Mouse (Mus musculus): ENCODE measurements around the gene Maml2. TPM values are rescaled to one million over a fixed set of nuclear protein-coding genes. Genes with fewer than 3 reads are reported as not detected.

Maml2 gene
- polyA plus RNA-seq, 1 experiment: 12.3 TPM

GRCm38 (mm10) chr9:13457774-13458173, 160.0 kb downstream of the Maml2 start:
- Histone ChIP-seq H3K27ac (ENCODE audit: insufficient read depth, low read length) (no peak overlapping the region), H3K4me3 (replicated peaks; ENCODE audit: insufficient read depth, low read depth, low read length) (no peak overlapping the region), H3K27me3 (ENCODE audit: control insufficient read depth, insufficient read depth, low read length) (no peaks in the 10 kb centered on the region), H3K4me1 (ENCODE audit: control insufficient read depth, insufficient read depth, low read length) (peaks cover 3% of the 10 kb centered on the region; the same call in 1 of the 2 replicates)
- TF ChIP-seq CTCF (IDR thresholded peaks at IDR 0.05; ENCODE audit: borderline replicate concordance, insufficient read depth, low read depth, low read length): no peak
- TF ChIP-seq POLR2A (IDR thresholded peaks at IDR 0.05; ENCODE audit: borderline replicate concordance, insufficient read depth, low read length): no peak
- DNase-seq: no peak
- 58% methylated on average over 6 of the region's 6 CpGs for WGBS

- Histone ChIP-seq H3K27ac (ENCODE audit: insufficient read depth, low read length) (no peak overlapping the region), H3K4me1 (ENCODE audit: control insufficient read depth, insufficient read depth, low read length) (peaks cover 3% of the 10 kb centered on the region; the same call in 1 of the 2 replicates), H3K27me3 (ENCODE audit: control insufficient read depth, insufficient read depth, low read length) (no peaks in the 10 kb centered on the region), H3K4me3 (replicated peaks; ENCODE audit: insufficient read depth, low read depth, low read length) (no peak overlapping the region)
- TF ChIP-seq POLR2A (IDR thresholded peaks at IDR 0.05; ENCODE audit: borderline replicate concordance, insufficient read depth, low read length) (no peak), CTCF (IDR thresholded peaks at IDR 0.05; ENCODE audit: borderline replicate concordance, insufficient read depth, low read depth, low read length) (no peak)
- 82% methylated on average over 1 of the region's 1 CpGs for WGBS
- peak in 1 of 2 experiments; percentile 9 for DNase-seq
Observed at GRCm38 (mm10) chr9:13459371-13459770, 161.6 kb downstream of the Maml2 start.

GRCm38 (mm10) chr9:13460012-13460411, 162.3 kb downstream of the Maml2 start:
- WGBS: 91% methylated on average over 3 of the region's 3 CpGs

GRCm38 (mm10) chr9:13460926-13461325, 163.2 kb downstream of the Maml2 start:
- 96% methylated on average over 1 of the region's 1 CpGs for WGBS
- TF ChIP-seq POLR2A (IDR thresholded peaks at IDR 0.05; ENCODE audit: borderline replicate concordance, insufficient read depth, low read length) (no peak), CTCF (IDR thresholded peaks at IDR 0.05; ENCODE audit: borderline replicate concordance, insufficient read depth, low read depth, low read length) (no peak)
- DNase-seq: no peak
- no peak overlapping the region for H3K4me3 ChIP-seq (replicated peaks; ENCODE audit: insufficient read depth, low read depth, low read length)
- H3K4me1 ChIP-seq (ENCODE audit: control insufficient read depth, insufficient read depth, low read length): peaks cover 8% of the 10 kb centered on the region; the same call in 1 of the 2 replicates
- H3K27me3 ChIP-seq (ENCODE audit: control insufficient read depth, insufficient read depth, low read length): no peaks in the 10 kb centered on the region
- no peak overlapping the region for H3K27ac ChIP-seq (ENCODE audit: insufficient read depth, low read length)

More at GRCm38 (mm10) chr9:13460012-13460411, 162.3 kb downstream of the Maml2 start:
- Histone ChIP-seq H3K4me3 (replicated peaks; ENCODE audit: insufficient read depth, low read depth, low read length) (no peak overlapping the region), H3K27ac (ENCODE audit: insufficient read depth, low read length) (no peak overlapping the region), H3K27me3 (ENCODE audit: control insufficient read depth, insufficient read depth, low read length) (no peaks in the 10 kb centered on the region), H3K4me1 (ENCODE audit: control insufficient read depth, insufficient read depth, low read length) (0 out of 2 replicates have a peak, but pooled peaks cover 3% of the 10 kb centered on the region)
- no peak for DNase-seq
- TF ChIP-seq CTCF (IDR thresholded peaks at IDR 0.05; ENCODE audit: borderline replicate concordance, insufficient read depth, low read depth, low read length) (no peak), POLR2A (IDR thresholded peaks at IDR 0.05; ENCODE audit: borderline replicate concordance, insufficient read depth, low read length) (no peak)

GRCm38 (mm10) chr9:13465358-13466020, 167.7 kb downstream of the Maml2 start:
- H3K27ac ChIP-seq (ENCODE audit: insufficient read depth, low read length): no peak overlapping the region
- no peak for DNase-seq
- 58% methylated on average over 4 of the region's 4 CpGs for WGBS
- TF ChIP-seq CTCF (IDR thresholded peaks at IDR 0.05; ENCODE audit: borderline replicate concordance, insufficient read depth, low read depth, low read length) (no peak), POLR2A (IDR thresholded peaks at IDR 0.05; ENCODE audit: borderline replicate concordance, insufficient read depth, low read length) (no peak)
- no peaks in the 10 kb centered on the region for H3K27me3 ChIP-seq (ENCODE audit: control insufficient read depth, insufficient read depth, low read length)
- H3K4me1 ChIP-seq (ENCODE audit: control insufficient read depth, insufficient read depth, low read length): peaks cover 6% of the 10 kb centered on the region
- no peak overlapping the region for H3K4me3 ChIP-seq (replicated peaks; ENCODE audit: insufficient read depth, low read depth, low read length)

GRCm38 (mm10) chr9:13466351-13466750, 168.6 kb downstream of the Maml2 start:
- WGBS: 93% methylated on average over 4 of the region's 4 CpGs
- Histone ChIP-seq H3K4me1 (ENCODE audit: control insufficient read depth, insufficient read depth, low read length) (peaks cover 8% of the 10 kb centered on the region), H3K4me3 (replicated peaks; ENCODE audit: insufficient read depth, low read depth, low read length) (no peak overlapping the region), H3K27me3 (ENCODE audit: control insufficient read depth, insufficient read depth, low read length) (no peaks in the 10 kb centered on the region), H3K27ac (ENCODE audit: insufficient read depth, low read length) (no peak overlapping the region)
- no peak for TF ChIP-seq CTCF (IDR thresholded peaks at IDR 0.05; ENCODE audit: borderline replicate concordance, insufficient read depth, low read depth, low read length)
- TF ChIP-seq POLR2A (IDR thresholded peaks at IDR 0.05; ENCODE audit: borderline replicate concordance, insufficient read depth, low read length): no peak
- no peak for DNase-seq

GRCm38 (mm10) chr9:13466816-13467215, 169.1 kb downstream of the Maml2 start:
- H3K27ac ChIP-seq (ENCODE audit: insufficient read depth, low read length): no peak overlapping the region
- 91% methylated on average over 10 of the region's 10 CpGs for WGBS
- no peak for TF ChIP-seq CTCF (IDR thresholded peaks at IDR 0.05; ENCODE audit: borderline replicate concordance, insufficient read depth, low read depth, low read length)
- TF ChIP-seq POLR2A (IDR thresholded peaks at IDR 0.05; ENCODE audit: borderline replicate concordance, insufficient read depth, low read length): no peak
- H3K4me1 ChIP-seq (ENCODE audit: control insufficient read depth, insufficient read depth, low read length): peaks cover 8% of the 10 kb centered on the region
- H3K27me3 ChIP-seq (ENCODE audit: control insufficient read depth, insufficient read depth, low read length): no peaks in the 10 kb centered on the region
- no peak overlapping the region for H3K4me3 ChIP-seq (replicated peaks; ENCODE audit: insufficient read depth, low read depth, low read length)
- no peak for DNase-seq

- H3K4me1 ChIP-seq (ENCODE audit: control insufficient read depth, insufficient read depth, low read length): peaks cover 8% of the 10 kb centered on the region
- no peak for DNase-seq
- no peaks in the 10 kb centered on the region for H3K27me3 ChIP-seq (ENCODE audit: control insufficient read depth, insufficient read depth, low read length)
- no peak for TF ChIP-seq POLR2A (IDR thresholded peaks at IDR 0.05; ENCODE audit: borderline replicate concordance, insufficient read depth, low read length)
- TF ChIP-seq CTCF (IDR thresholded peaks at IDR 0.05; ENCODE audit: borderline replicate concordance, insufficient read depth, low read depth, low read length): no peak
- H3K4me3 ChIP-seq (replicated peaks; ENCODE audit: insufficient read depth, low read depth, low read length): no peak overlapping the region
- H3K27ac ChIP-seq (ENCODE audit: insufficient read depth, low read length): no peak overlapping the region
- 70% methylated on average over 7 of the region's 7 CpGs for WGBS
Observed at GRCm38 (mm10) chr9:13467745-13468144, 170.0 kb downstream of the Maml2 start.
